Mouse (Mus musculus) heart, embryonic 16.5 days (tissue): Measurements from ENCODE around the gene Ephb1. TPM values are rescaled to one million over a fixed set of nuclear protein-coding genes. Genes with fewer than 3 reads are reported as not detected.

Source experiments
- ATAC-seq: fragments of 200-750 bp; cut with Nextera tagmentation; replicated peaks from 2 replicates; pipeline ENCODE4 v1.8.0; 2017; ENCODE audit warnings: moderate number of reproducible peaks; ENCODE audit not compliant: insufficient read depth, low FRiP score; ENCODE audit errors: extremely low read depth
- H3K27ac ChIP-seq: fragments of 300-500 bp; sonication (generic); 2 replicates; pipeline ENCODE4 v1.5.1; 2014; ENCODE audit warnings: mild to moderate bottlenecking, low read length, control low read depth, moderate library complexity
- H3K27me3 ChIP-seq: fragments of 300-500 bp; sonication (generic); 2 replicates; pipeline ENCODE4 v1.6.1; 2014; ENCODE audit warnings: low read length, mixed read lengths; ENCODE audit not compliant: control insufficient read depth, insufficient read depth
- H3K36me3 ChIP-seq: fragments of 300-500 bp; sonication (generic); 2 replicates; pipeline ENCODE4 v1.6.1; 2014; ENCODE audit not compliant: control insufficient read depth, insufficient read depth
- H3K4me1 ChIP-seq: fragments of 300-500 bp; sonication (generic); 2 replicates; pipeline ENCODE4 v1.6.1; 2014; ENCODE audit warnings: low read length, mixed read lengths; ENCODE audit not compliant: control insufficient read depth, insufficient read depth
- H3K4me2 ChIP-seq: fragments of 300-500 bp; sonication (generic); 2 replicates; pipeline ENCODE4 v1.6.1; 2014; ENCODE audit warnings: low read depth, mild to moderate bottlenecking, control low read depth, low read length
- H3K4me3 ChIP-seq: fragments of 300-500 bp; sonication (generic); 2 replicates; pipeline ENCODE4 v1.5.1; 2014; ENCODE audit warnings: mild to moderate bottlenecking, control low read depth, low read length
- H3K9ac ChIP-seq: fragments of 300-500 bp; sonication (generic); 2 replicates; pipeline ENCODE4 v1.6.1; 2014; ENCODE audit warnings: low read length, control low read depth
- H3K9me3 ChIP-seq: fragments of 300-500 bp; sonication (generic); replicated peaks from 2 replicates; pipeline ENCODE4 v1.6.1; 2016; ENCODE audit warnings: low read length; ENCODE audit not compliant: control insufficient read depth
- WGBS: fragments of 180-500 bp; shearing (Covaris S2); extraction: QIAGEN DNeasy Blood & Tissue Kit; methylation state at CpG from one replicate; pipeline ENCODE4 v1.1.7; 2014; 5-methylcytosine and 5-hydroxymethylcytosine counted together
- polyA plus RNA-seq: library from polyadenylated mRNA; unstranded; fragments of >200 nt; fragmentation: Nextera tagmentation; extraction: Ambion mirVana; gene quantifications from 2 replicates; pipeline ENCODE4 v1.2.1, GENCODE M21; 2015

Ephb1 gene
- polyA plus RNA-seq, 1 experiment from 2014 or later = 1.1 TPM

DNA sequence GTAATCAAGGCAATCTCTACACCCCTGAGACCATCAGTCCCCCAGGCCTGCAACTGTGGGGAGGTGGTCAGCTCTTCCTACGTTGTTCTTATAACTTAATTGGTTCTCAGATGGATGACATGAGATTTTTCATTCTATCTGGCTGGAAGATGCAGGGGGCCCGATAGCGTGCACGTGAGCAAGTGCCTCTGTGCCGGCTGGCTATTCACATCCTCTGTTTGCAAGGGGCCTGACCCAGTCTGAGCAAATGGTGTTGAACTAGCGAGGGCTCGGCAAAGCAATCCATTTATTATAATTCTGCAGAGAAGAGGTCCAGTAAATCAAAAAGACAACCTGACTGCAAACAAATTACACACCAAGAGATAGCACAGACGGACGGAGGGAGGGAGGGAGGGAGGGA is 93.0 kb downstream of the Ephb1 start:
- H3K4me2 ChIP-seq = no peak overlapping the region
- H3K27ac ChIP-seq = no peak overlapping the region
- H3K4me1 ChIP-seq = peaks cover 6% of the 10 kb centered on the region
- peaks cover 75% of the 10 kb centered on the region for H3K27me3 ChIP-seq
- 18% methylated on average over 9 of the region's 9 CpGs for WGBS
- no peak for ATAC-seq
- H3K4me3 ChIP-seq = no peak overlapping the region
- H3K9ac ChIP-seq = no peak overlapping the region
- H3K36me3 ChIP-seq = no peaks in the 10 kb centered on the region
- no peaks in the 10 kb centered on the region for H3K9me3 ChIP-seq

DNA sequence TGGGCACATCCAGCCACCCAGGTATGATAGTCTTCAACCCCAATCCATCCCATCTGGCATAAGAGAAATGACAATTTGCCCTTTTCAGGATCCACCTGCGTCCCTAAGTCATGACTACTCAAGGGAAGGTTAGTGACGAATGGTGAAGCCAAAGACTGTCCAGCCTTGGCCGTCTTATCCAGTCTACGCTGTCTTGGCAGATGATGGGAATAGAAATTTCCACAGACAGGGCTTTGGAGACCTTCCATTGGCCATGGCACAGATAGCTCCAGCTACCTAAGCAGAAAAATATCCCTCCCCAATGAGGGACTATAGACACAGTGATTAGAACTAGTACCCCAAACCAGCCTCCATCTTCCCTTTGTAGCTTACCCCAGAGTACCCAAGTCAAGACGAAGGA is 98.1 kb downstream of the Ephb1 start:
- Histone ChIP-seq H3K27ac (no peak overlapping the region), H3K9ac (no peak overlapping the region), H3K9me3 (no peaks in the 10 kb centered on the region), H3K4me2 (no peak overlapping the region), H3K4me3 (no peak overlapping the region), H3K36me3 (no peaks in the 10 kb centered on the region), H3K27me3 (peaks cover 72% of the 10 kb centered on the region), H3K4me1 (no peaks in the 10 kb centered on the region)
- no peak for ATAC-seq
- 82% methylated on average over 5 of the region's 5 CpGs for whole genome bisulfite sequencing

DNA sequence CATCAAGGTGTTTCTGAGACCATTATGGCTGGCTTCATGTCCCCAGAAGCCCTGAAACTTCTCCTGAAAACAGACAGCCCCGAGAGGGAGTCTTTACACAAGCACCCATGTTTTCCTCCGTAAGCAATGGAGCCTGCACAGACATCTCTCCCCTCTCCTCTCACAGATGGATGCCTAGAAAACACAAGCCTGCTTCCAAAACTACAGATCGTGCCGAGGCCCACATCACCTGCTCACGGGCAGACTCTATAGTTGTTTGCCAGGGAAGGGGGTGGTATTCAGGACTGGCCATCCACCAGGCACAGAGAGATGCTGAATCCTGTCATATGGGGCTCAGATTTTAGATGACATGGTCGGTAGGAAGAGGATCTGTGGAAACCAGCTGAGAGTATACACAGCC is 98.7 kb downstream of the Ephb1 start:
- no peak overlapping the region for H3K4me3 ChIP-seq
- H3K4me2 ChIP-seq = no peak overlapping the region
- H3K9ac ChIP-seq = no peak overlapping the region
- no peaks in the 10 kb centered on the region for H3K9me3 ChIP-seq
- ATAC-seq = no peak
- WGBS = 73% methylated on average over 6 of the region's 6 CpGs
- no peaks in the 10 kb centered on the region for H3K4me1 ChIP-seq
- no peak overlapping the region for H3K27ac ChIP-seq
- no peaks in the 10 kb centered on the region for H3K36me3 ChIP-seq
- peaks cover 67% of the 10 kb centered on the region for H3K27me3 ChIP-seq

DNA sequence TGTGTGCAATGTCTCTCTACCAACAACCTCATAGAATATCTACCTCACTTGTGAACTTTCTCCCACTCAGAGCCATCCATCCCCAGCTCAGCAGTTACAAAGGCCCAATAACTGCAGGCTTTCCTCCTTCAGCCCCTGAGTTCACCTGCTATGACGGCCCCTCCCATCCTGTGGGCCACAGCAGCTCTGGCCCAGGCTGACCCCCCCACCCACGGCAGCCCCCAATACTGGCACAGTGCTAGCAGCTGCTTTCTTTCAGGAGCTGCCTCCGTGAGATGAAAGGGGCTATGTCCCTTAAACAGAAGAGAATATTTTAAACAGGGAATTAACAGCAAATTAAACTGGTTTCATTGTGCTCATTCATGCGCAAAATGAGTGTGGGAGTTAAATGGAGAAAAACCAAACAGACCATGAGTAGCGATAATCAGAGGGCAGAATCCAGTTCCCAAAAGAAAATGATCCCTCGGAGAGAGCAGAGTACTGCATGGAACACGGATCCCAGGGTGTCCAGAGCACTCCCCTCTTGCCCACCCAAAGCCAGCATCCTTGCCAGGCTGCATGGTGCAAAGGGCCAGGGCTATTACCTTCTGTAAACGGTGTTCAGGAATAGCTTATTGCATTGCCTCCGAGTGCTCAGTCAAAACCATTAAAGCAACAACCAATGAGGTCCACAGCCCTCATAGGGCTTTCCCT is 105.2 kb downstream of the Ephb1 start:
- ATAC-seq = no peak
- no peak overlapping the region for H3K4me3 ChIP-seq
- no peaks in the 10 kb centered on the region for H3K4me1 ChIP-seq
- no peak overlapping the region for H3K27ac ChIP-seq
- H3K9me3 ChIP-seq = no peaks in the 10 kb centered on the region
- WGBS = 45% methylated on average over 9 of the region's 9 CpGs
- no peaks in the 10 kb centered on the region for H3K36me3 ChIP-seq
- H3K27me3 ChIP-seq = peaks cover 31% of the 10 kb centered on the region
- no peak overlapping the region for H3K4me2 ChIP-seq
- no peak overlapping the region for H3K9ac ChIP-seq

DNA sequence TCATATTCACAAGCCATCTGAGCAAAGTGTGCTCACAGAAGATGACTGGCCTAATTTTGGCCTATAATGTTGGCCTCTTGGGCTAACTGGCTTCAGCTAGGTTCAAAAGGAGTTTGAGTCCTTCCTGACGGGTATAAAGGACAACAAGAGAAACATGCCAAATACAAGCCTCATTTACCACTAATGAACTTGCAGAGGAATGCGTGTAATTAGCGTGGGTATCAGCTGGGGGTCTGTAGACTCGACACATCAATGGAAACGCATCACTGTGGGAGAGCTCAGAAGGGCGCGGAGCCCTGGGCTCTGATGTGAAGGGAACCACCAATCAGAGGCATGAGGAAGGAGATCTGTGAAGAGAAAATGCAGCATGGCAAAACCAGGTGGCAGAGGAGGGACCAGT is 108.9 kb downstream of the Ephb1 start:
- no peaks in the 10 kb centered on the region for H3K4me1 ChIP-seq
- no peaks in the 10 kb centered on the region for H3K36me3 ChIP-seq
- no peak overlapping the region for H3K9ac ChIP-seq
- no peak overlapping the region for H3K27ac ChIP-seq
- H3K4me3 ChIP-seq = no peak overlapping the region
- WGBS = 82% methylated on average over 7 of the region's 7 CpGs
- H3K4me2 ChIP-seq = no peak overlapping the region
- no peak for ATAC-seq
- H3K27me3 ChIP-seq = peaks cover 22% of the 10 kb centered on the region
- no peaks in the 10 kb centered on the region for H3K9me3 ChIP-seq

DNA sequence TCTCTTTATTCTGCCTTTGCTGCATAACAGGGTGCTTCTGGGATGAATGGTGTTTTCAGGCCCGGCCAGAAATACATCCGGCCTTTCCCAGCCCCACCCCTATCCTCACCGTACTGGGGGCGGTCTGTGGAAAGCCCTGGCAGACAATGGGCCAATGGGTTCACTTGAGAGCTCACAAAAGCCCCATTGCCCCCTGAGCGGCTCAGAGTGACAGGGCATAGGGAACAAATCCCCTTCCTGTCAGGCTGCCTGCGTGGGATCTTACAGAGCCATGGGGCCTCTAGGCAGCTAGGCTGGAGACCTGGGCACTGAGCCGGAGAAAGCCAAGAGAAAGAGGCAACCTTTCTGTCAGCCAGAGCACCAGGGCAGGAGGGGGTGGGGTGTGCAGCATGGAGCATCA is 111.2 kb downstream of the Ephb1 start:
- Histone ChIP-seq H3K4me1 (no peaks in the 10 kb centered on the region), H3K9me3 (no peaks in the 10 kb centered on the region), H3K27me3 (peaks cover 13% of the 10 kb centered on the region), H3K27ac (no peak overlapping the region), H3K4me3 (no peak overlapping the region), H3K9ac (no peak overlapping the region), H3K36me3 (no peaks in the 10 kb centered on the region), H3K4me2 (no peak overlapping the region)
- WGBS = 46% methylated on average over 7 of the region's 7 CpGs
- no peak for ATAC-seq

DNA sequence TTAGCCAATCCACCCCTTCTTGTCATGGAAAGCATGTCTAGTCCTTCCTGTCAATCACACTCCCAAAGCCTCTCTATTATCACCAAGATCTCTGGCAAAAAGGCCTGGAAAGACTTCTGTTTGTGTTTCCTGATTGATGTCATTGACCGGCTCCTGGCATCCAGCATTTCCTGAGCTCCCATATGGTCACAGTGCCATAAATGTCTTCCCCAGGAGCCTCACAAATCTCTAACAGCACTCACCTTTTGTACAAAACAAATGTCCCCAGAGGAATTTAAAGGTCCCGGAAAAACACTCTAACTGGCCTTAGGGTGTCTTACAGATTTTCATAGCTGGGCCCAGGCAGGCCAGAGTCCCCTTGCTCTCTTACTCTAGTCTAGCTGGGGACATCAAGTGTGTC is 112.9 kb downstream of the Ephb1 start:
- H3K4me2 ChIP-seq = no peak overlapping the region
- no peak overlapping the region for H3K27ac ChIP-seq
- WGBS = 63% methylated on average over 2 of the region's 2 CpGs
- no peaks in the 10 kb centered on the region for H3K4me1 ChIP-seq
- no peak overlapping the region for H3K4me3 ChIP-seq
- H3K36me3 ChIP-seq = no peaks in the 10 kb centered on the region
- H3K9me3 ChIP-seq = no peaks in the 10 kb centered on the region
- H3K27me3 ChIP-seq = peaks cover 6% of the 10 kb centered on the region
- H3K9ac ChIP-seq = no peak overlapping the region
- ATAC-seq = no peak

DNA sequence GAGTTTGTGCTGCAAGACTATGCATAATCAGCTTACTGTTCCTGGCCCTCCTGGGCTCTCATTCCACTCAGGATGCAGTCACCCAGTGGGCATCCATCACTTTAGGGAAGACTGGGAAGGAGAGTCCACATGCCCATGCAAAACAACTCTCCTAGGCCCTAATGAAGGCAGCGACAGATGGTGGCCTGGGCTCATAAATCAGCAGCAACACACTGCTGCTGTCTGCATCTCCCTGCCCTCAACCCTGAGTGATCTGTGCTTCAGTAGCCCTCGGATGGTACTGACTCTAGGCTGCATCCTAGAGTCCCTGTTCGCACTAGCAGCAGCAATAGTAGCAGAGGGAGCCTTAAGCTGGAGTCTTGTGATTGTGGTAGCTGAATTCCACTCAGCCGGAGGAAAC is 114.3 kb downstream of the Ephb1 start:
- 68% methylated on average over 4 of the region's 4 CpGs for WGBS
- Histone ChIP-seq H3K27me3 (peaks cover 6% of the 10 kb centered on the region), H3K36me3 (no peaks in the 10 kb centered on the region), H3K4me1 (no peaks in the 10 kb centered on the region), H3K9ac (no peak overlapping the region), H3K27ac (no peak overlapping the region), H3K4me2 (no peak overlapping the region), H3K4me3 (no peak overlapping the region), H3K9me3 (no peaks in the 10 kb centered on the region)
- no peak for ATAC-seq

DNA sequence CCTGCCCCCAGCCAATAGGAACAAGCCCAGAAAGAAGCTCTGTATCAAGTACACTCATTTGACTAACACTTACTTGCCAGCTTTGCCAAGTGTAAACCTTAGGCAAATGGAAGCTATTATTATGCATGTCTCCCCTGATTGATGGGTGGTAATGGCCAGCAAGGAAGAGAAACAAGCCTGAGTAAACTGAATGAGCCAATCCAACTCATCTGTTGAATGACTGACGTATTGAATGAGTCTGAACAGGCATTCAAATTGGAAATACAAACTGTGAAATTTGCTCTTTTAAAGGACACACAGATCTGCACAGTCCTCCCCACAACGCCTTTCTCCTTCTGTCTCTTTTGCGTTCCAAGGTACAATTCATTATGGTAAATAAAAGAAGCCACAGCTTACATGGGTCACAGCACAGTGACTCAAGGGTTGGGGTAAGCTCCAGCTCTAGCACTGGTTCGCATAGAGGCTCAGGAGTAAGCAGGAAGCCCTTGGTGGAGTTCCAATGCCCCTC is 119.0 kb downstream of the Ephb1 start:
- no peak for ATAC-seq
- Histone ChIP-seq H3K4me3 (no peak overlapping the region), H3K36me3 (no peaks in the 10 kb centered on the region), H3K27ac (no peak overlapping the region), H3K4me1 (no peaks in the 10 kb centered on the region), H3K4me2 (no peak overlapping the region), H3K27me3 (peaks cover 4% of the 10 kb centered on the region), H3K9me3 (no peaks in the 10 kb centered on the region), H3K9ac (no peak overlapping the region)
- 67% methylated on average over 4 of the region's 4 CpGs for WGBS
